7 mouse cellular contexts compared by ENCODE assay signal in genomic region chr8:111743101-111743791, GRCm38 (mm10). TPM values are rescaled to one million over a fixed set of nuclear protein-coding genes. Genes with fewer than 3 reads are reported as not detected.
DNase-seq lines count a peak whose midpoint lies in the region; ATAC-seq and TF ChIP-seq lines count a peak whose summit lies in the region.

No protein-coding gene starts in this region.

- H3K27ac ChIP-seq in spleen, adult 2 months (ENCODE audit: insufficient read depth, low read length) = peak overlapping the region; percentile 12; the same call in 1 of the 2 replicates
- H3K27ac ChIP-seq in embryonic facial prominence, embryonic 15.5 days (replicated peaks) = peak overlapping the region; percentile 76
- H3K27ac ChIP-seq in intestine, postnatal 0 days (ENCODE audit: low read depth, low read length) = peak overlapping the region; percentile 95
- peak overlapping the region; percentile 81 for H3K27ac ChIP-seq in midbrain, embryonic 16.5 days (ENCODE audit: low read length)

- peak overlapping the region; percentile 62 for H3K9ac ChIP-seq in embryonic facial prominence, embryonic 15.5 days
- peak overlapping the region; percentile 85 for H3K9ac ChIP-seq in intestine, postnatal 0 days (ENCODE audit: low read depth, low read length)
- peak overlapping the region; percentile 94 for H3K9ac ChIP-seq in midbrain, embryonic 16.5 days (ENCODE audit: low read depth, low read length)

- peak; percentile 2; the same call in 1 of the 2 replicates for ATAC-seq in embryonic facial prominence, embryonic 15.5 days (ENCODE audit: insufficient number of reproducible peaks, low FRiP score, low TSS enrichment, low read depth)
- no peak for ATAC-seq in intestine, postnatal 0 days
- ATAC-seq in midbrain, embryonic 16.5 days = peak; percentile 26

- no peaks in the 10 kb centered on the region for H3K36me3 ChIP-seq in spleen, adult 2 months (ENCODE audit: control insufficient read depth, insufficient read depth, low read length)
- no peaks in the 10 kb centered on the region for H3K36me3 ChIP-seq in embryonic facial prominence, embryonic 15.5 days
- H3K36me3 ChIP-seq in intestine, postnatal 0 days (ENCODE audit: control insufficient read depth, insufficient read depth) = no peaks in the 10 kb centered on the region
- no peaks in the 10 kb centered on the region for H3K36me3 ChIP-seq in midbrain, embryonic 16.5 days (ENCODE audit: control insufficient read depth, insufficient read depth, low read length)

- H3K4me1 ChIP-seq in spleen, adult 2 months (ENCODE audit: control insufficient read depth, insufficient read depth, insufficient read length) = no peaks in the 10 kb centered on the region; the same call in 1 of the 2 replicates
- peaks cover 72% of the 10 kb centered on the region for H3K4me1 ChIP-seq in embryonic facial prominence, embryonic 15.5 days
- peaks cover 31% of the 10 kb centered on the region for H3K4me1 ChIP-seq in intestine, postnatal 0 days (replicated peaks; ENCODE audit: control insufficient read depth, insufficient read depth, low read length)
- peaks cover 54% of the 10 kb centered on the region for H3K4me1 ChIP-seq in midbrain, embryonic 16.5 days (ENCODE audit: control insufficient read depth, insufficient read depth, low read length)

- peak overlapping the region; percentile 36; the same call in 1 of the 2 replicates for H3K4me3 ChIP-seq in spleen, adult 2 months (ENCODE audit: extremely low read depth, insufficient read depth, insufficient read length)
- H3K4me3 ChIP-seq in embryonic facial prominence, embryonic 15.5 days (replicated peaks) = peak overlapping the region; percentile 66
- H3K4me3 ChIP-seq in intestine, postnatal 0 days (ENCODE audit: low read depth, low read length) = peak overlapping the region; percentile 88
- H3K4me3 ChIP-seq in midbrain, embryonic 16.5 days (ENCODE audit: low read depth, low read length) = peak overlapping the region; percentile 88

- no peak for DNase-seq in spleen, adult 2 months (ENCODE audit: low read depth in 1 of 2, low spot score in 2 of 2)
- no peak for DNase-seq in spleen, postnatal 10 days (ENCODE audit: low spot score in 2 of 2)
- no peak for DNase-seq in thymus, postnatal 36 days
- DNase-seq in T-cell, adult 2 months (ENCODE audit: low spot score) = no peak

- no peaks in the 10 kb centered on the region for H3K9me3 ChIP-seq in embryonic facial prominence, embryonic 15.5 days (replicated peaks)
- H3K9me3 ChIP-seq in intestine, postnatal 0 days (ENCODE audit: control insufficient read depth) = no peaks in the 10 kb centered on the region
- no peaks in the 10 kb centered on the region for H3K9me3 ChIP-seq in midbrain, embryonic 16.5 days (replicated peaks; ENCODE audit: control insufficient read depth, low read length, poor library complexity, severe bottlenecking)

- no peak for TF ChIP-seq CTCF in spleen, adult 2 months (IDR thresholded peaks at IDR 0.05; ENCODE audit: extremely low read depth, insufficient read depth, insufficient read length, insufficient replicate concordance)
- TF ChIP-seq CTCF in intestine, postnatal 0 days (IDR thresholded peaks at IDR 0.05; ENCODE audit: low read depth) = 0 out of 2 replicates have a peak, but pooled peaks have one; percentile 7

- peak overlapping the region; percentile 67 for H3K4me2 ChIP-seq in embryonic facial prominence, embryonic 15.5 days (replicated peaks)
- peak overlapping the region; percentile 80 for H3K4me2 ChIP-seq in intestine, postnatal 0 days (replicated peaks; ENCODE audit: low read depth)
- H3K4me2 ChIP-seq in midbrain, embryonic 16.5 days (ENCODE audit: low read length) = peak overlapping the region; percentile 83

- WGBS in spleen, adult 2 months = 5% methylated on average over 34 of the region's 44 CpGs
- under 1% methylated on average over 43 of the region's 44 CpGs for WGBS in embryonic facial prominence, embryonic 15.5 days
- WGBS in intestine, postnatal 0 days = 1% methylated on average over 34 of the region's 44 CpGs
- under 1% methylated on average over 29 of the region's 44 CpGs for WGBS in midbrain, embryonic 16.5 days

- peaks cover 17% of the 10 kb centered on the region for H3K27me3 ChIP-seq in spleen, adult 2 months (ENCODE audit: control insufficient read depth, insufficient read depth, low read length)
- no peaks in the 10 kb centered on the region for H3K27me3 ChIP-seq in embryonic facial prominence, embryonic 15.5 days
- H3K27me3 ChIP-seq in intestine, postnatal 0 days (replicated peaks; ENCODE audit: control insufficient read depth, insufficient read depth, low read length) = no peaks in the 10 kb centered on the region
- no peaks in the 10 kb centered on the region for H3K27me3 ChIP-seq in midbrain, embryonic 16.5 days (ENCODE audit: control insufficient read depth, insufficient read depth, low read depth, low read length)

- no peak for TF ChIP-seq POLR2A in spleen, adult 2 months (IDR thresholded peaks at IDR 0.05; ENCODE audit: low read depth, low read length)

RNA-seq across cellular contexts. Expression of gene Bcar1, which starts 0.4 kb away (rescaled TPM):
- polyA plus RNA-seq in spleen, adult 2 months (2012; rRNA removed) = 20.4 and 25.1 TPM in 2 replicates
- 31.9 and 40.2 TPM in 2 replicates for polyA plus RNA-seq in embryonic facial prominence, embryonic 15.5 days (2015; fragmentation: Nextera tagmentation; extraction: Ambion mirVana)
- polyA plus RNA-seq in intestine, postnatal 0 days (2015; fragmentation: Nextera tagmentation; extraction: Ambion mirVana) = 38.8 and 41.1 TPM in 2 replicates
- 41.5 and 43.3 TPM in 2 replicates for polyA plus RNA-seq in midbrain, embryonic 16.5 days (2015; fragmentation: Nextera tagmentation; extraction: Ambion mirVana)

RNA-seq across cellular contexts. Expression of gene Ctrb1, which starts 52.4 kb away (rescaled TPM):
- polyA plus RNA-seq in spleen, adult 2 months (2012; rRNA removed) = 23,675 and 41,549 TPM in 2 replicates
- 0.32 TPM in 1 of 2 replicates, not detected in the other for polyA plus RNA-seq in embryonic facial prominence, embryonic 15.5 days (2015; fragmentation: Nextera tagmentation; extraction: Ambion mirVana)
- polyA plus RNA-seq in intestine, postnatal 0 days (2015; fragmentation: Nextera tagmentation; extraction: Ambion mirVana) = 75.8 and 118 TPM in 2 replicates
- not detected in 2 replicates for polyA plus RNA-seq in midbrain, embryonic 16.5 days (2015; fragmentation: Nextera tagmentation; extraction: Ambion mirVana)

Comparison
In these comparisons a context has a peak if more than half of its experiments do, and no peak if none do; other contexts are left out.
1. H3K27ac ChIP-seq: peak in every context shown above with its lines; median percentile 95 in intestine, postnatal 0 days; 81 in midbrain, embryonic 16.5 days; 76 in embryonic facial prominence, embryonic 15.5 days; 12 in spleen, adult 2 months.
2. H3K4me3 ChIP-seq: peak in every context shown above with its lines; median percentile 88 in intestine, postnatal 0 days; 88 in midbrain, embryonic 16.5 days; 66 in embryonic facial prominence, embryonic 15.5 days; 36 in spleen, adult 2 months.
3. RNA of gene Ctrb1, which starts 52.4 kb away (polyA plus RNA-seq): 23,675 to 41,549 TPM in spleen, adult 2 months; 75.8 to 118 TPM in intestine, postnatal 0 days, 0.32 TPM in embryonic facial prominence, embryonic 15.5 days and not detected in midbrain, embryonic 16.5 days; every median in the first group is over 100 times any median in the second.
4. Peak in every context shown above with its lines, with median percentiles within 50 percentile points of each other: H3K4me2 ChIP-seq and H3K9ac ChIP-seq.